Mouse (Mus musculus): ENCODE results near the gene Slco1a5. TPM values are rescaled to one million over a fixed set of nuclear protein-coding genes. Genes with fewer than 3 reads are reported as not detected.
"Not testable (repeated sequence)": the region's sequence is repeated elsewhere in the genome, so short reads cannot be mapped to it uniquely, and the experiment has no call there.

Slco1a5 gene
- polyA plus RNA-seq, 1 experiment from 2014 or later, result 0.08 TPM

GRCm38 (mm10) chr6:142317106-142317505, 5.7 kb downstream of the Slco1a5 start:
- Histone ChIP-seq H3K9ac (ENCODE audit: low read length) (no peak overlapping the region), H3K4me2 (ENCODE audit: low read depth, low read length) (no peak overlapping the region), H3K27me3 (ENCODE audit: control insufficient read depth, insufficient read depth, low read length) (no peaks in the 10 kb centered on the region), H3K9me3 (replicated peaks; ENCODE audit: control insufficient read depth, low read length) (no peaks in the 10 kb centered on the region), H3K4me3 (ENCODE audit: low read length) (no peak overlapping the region), H3K27ac (ENCODE audit: low read length) (no peak overlapping the region), H3K36me3 (ENCODE audit: control insufficient read depth, insufficient read depth) (no peaks in the 10 kb centered on the region), H3K4me1 (ENCODE audit: control insufficient read depth, insufficient read depth, low read length) (no peaks in the 10 kb centered on the region)
- ATAC-seq (replicated peaks; ENCODE audit: extremely low read depth, insufficient read depth, low FRiP score), result no peak

GRCm38 (mm10) chr6:142314285-142314684, 8.5 kb downstream of the Slco1a5 start:
- no peaks in the 10 kb centered on the region for H3K36me3 ChIP-seq (ENCODE audit: control insufficient read depth, insufficient read depth)
- H3K27ac ChIP-seq (ENCODE audit: low read length), result no peak overlapping the region
- H3K4me1 ChIP-seq (ENCODE audit: control insufficient read depth, insufficient read depth, low read length), result no peaks in the 10 kb centered on the region
- no peak overlapping the region for H3K9ac ChIP-seq (ENCODE audit: low read length)
- no peak for ATAC-seq (replicated peaks; ENCODE audit: extremely low read depth, insufficient read depth, low FRiP score)
- H3K9me3 ChIP-seq (replicated peaks; ENCODE audit: control insufficient read depth, low read length), result peaks cover 4% of the 10 kb centered on the region
- H3K4me3 ChIP-seq (ENCODE audit: low read length), result no peak overlapping the region
- no peak overlapping the region for H3K4me2 ChIP-seq (ENCODE audit: low read depth, low read length)
- no peaks in the 10 kb centered on the region for H3K27me3 ChIP-seq (ENCODE audit: control insufficient read depth, insufficient read depth, low read length)
- WGBS, result 70% methylated on average over 5 of the region's 5 CpGs

GRCm38 (mm10) chr6:142305076-142305475, 17.7 kb downstream of the Slco1a5 start:
- no peak overlapping the region for H3K27ac ChIP-seq (ENCODE audit: low read length)
- H3K9me3 ChIP-seq (replicated peaks; ENCODE audit: control insufficient read depth, low read length), result peaks cover 7% of the 10 kb centered on the region
- no peaks in the 10 kb centered on the region for H3K27me3 ChIP-seq (ENCODE audit: control insufficient read depth, insufficient read depth, low read length)
- H3K36me3 ChIP-seq (ENCODE audit: control insufficient read depth, insufficient read depth), result no peaks in the 10 kb centered on the region
- H3K4me2 ChIP-seq (ENCODE audit: low read depth, low read length), result no peak overlapping the region
- no peak for ATAC-seq (replicated peaks; ENCODE audit: extremely low read depth, insufficient read depth, low FRiP score)
- no peak overlapping the region for H3K4me3 ChIP-seq (ENCODE audit: low read length)
- H3K9ac ChIP-seq (ENCODE audit: low read length), result no peak overlapping the region
- H3K4me1 ChIP-seq (ENCODE audit: control insufficient read depth, insufficient read depth, low read length), result no peaks in the 10 kb centered on the region

GRCm38 (mm10) chr6:142298098-142298497, 24.7 kb downstream of the Slco1a5 start, which contains the start of gene Iapp:
Gene Iapp, plus strand, starts transcription at chr6:142298423.
- no peaks in the 10 kb centered on the region for H3K36me3 ChIP-seq (ENCODE audit: control insufficient read depth, insufficient read depth)
- H3K4me1 ChIP-seq (ENCODE audit: control insufficient read depth, insufficient read depth, low read length), result no peaks in the 10 kb centered on the region
- no peak for ATAC-seq (replicated peaks; ENCODE audit: extremely low read depth, insufficient read depth, low FRiP score)

GRCm38 (mm10) chr6:142289413-142290118, 33.2 kb downstream of the Slco1a5 start:
- no peak for ATAC-seq (replicated peaks; ENCODE audit: extremely low read depth, insufficient read depth, low FRiP score)

More at GRCm38 (mm10) chr6:142298098-142298497, 24.7 kb downstream of the Slco1a5 start, which contains the start of gene Iapp:
- Histone ChIP-seq H3K4me2 (ENCODE audit: low read depth, low read length) (no peak within 1 kb of the TSS), H3K4me3 (ENCODE audit: low read length) (no peak within 1 kb of the TSS), H3K9ac (ENCODE audit: low read length) (no peak within 1 kb of the TSS), H3K27ac (ENCODE audit: low read length) (no peak within 1 kb of the TSS), H3K27me3 (ENCODE audit: control insufficient read depth, insufficient read depth, low read length) (no peaks in the 10 kb centered on the region), H3K9me3 (replicated peaks; ENCODE audit: control insufficient read depth, low read length) (no peaks in the 10 kb centered on the region)
- WGBS, result 62% methylated on average over 4 of the region's 4 CpGs

GRCm38 (mm10) chr6:142275721-142276442, 46.9 kb downstream of the Slco1a5 start:
- Histone ChIP-seq H3K27ac (ENCODE audit: low read length) (no peak overlapping the region), H3K9ac (ENCODE audit: low read length) (no peak overlapping the region), H3K27me3 (ENCODE audit: control insufficient read depth, insufficient read depth, low read length) (no peaks in the 10 kb centered on the region), H3K9me3 (replicated peaks; ENCODE audit: control insufficient read depth, low read length) (no peaks in the 10 kb centered on the region), H3K4me1 (ENCODE audit: control insufficient read depth, insufficient read depth, low read length) (no peaks in the 10 kb centered on the region), H3K4me3 (ENCODE audit: low read length) (no peak overlapping the region), H3K4me2 (ENCODE audit: low read depth, low read length) (no peak overlapping the region), H3K36me3 (ENCODE audit: control insufficient read depth, insufficient read depth) (no peaks in the 10 kb centered on the region)
- 25% methylated on average over 4 of the region's 4 CpGs for WGBS
- no peak for ATAC-seq (replicated peaks; ENCODE audit: extremely low read depth, insufficient read depth, low FRiP score)

More at GRCm38 (mm10) chr6:142289413-142290118, 33.2 kb downstream of the Slco1a5 start:
- Histone ChIP-seq H3K27ac (ENCODE audit: low read length) (no peak overlapping the region), H3K4me3 (ENCODE audit: low read length) (no peak overlapping the region), H3K9me3 (replicated peaks; ENCODE audit: control insufficient read depth, low read length) (no peaks in the 10 kb centered on the region), H3K4me1 (ENCODE audit: control insufficient read depth, insufficient read depth, low read length) (no peaks in the 10 kb centered on the region), H3K4me2 (ENCODE audit: low read depth, low read length) (no peak overlapping the region), H3K9ac (ENCODE audit: low read length) (no peak overlapping the region), H3K27me3 (ENCODE audit: control insufficient read depth, insufficient read depth, low read length) (no peaks in the 10 kb centered on the region), H3K36me3 (ENCODE audit: control insufficient read depth, insufficient read depth) (no peaks in the 10 kb centered on the region)
- WGBS, result 74% methylated on average over 12 of the region's 12 CpGs

- H3K27me3 ChIP-seq (ENCODE audit: control insufficient read depth, insufficient read depth, low read length); H3K9ac ChIP-seq (ENCODE audit: low read length); ATAC-seq (replicated peaks; ENCODE audit: extremely low read depth, insufficient read depth, low FRiP score); H3K4me1 ChIP-seq (ENCODE audit: control insufficient read depth, insufficient read depth, low read length); H3K27ac ChIP-seq (ENCODE audit: low read length); H3K36me3 ChIP-seq (ENCODE audit: control insufficient read depth, insufficient read depth); H3K9me3 ChIP-seq (replicated peaks; ENCODE audit: control insufficient read depth, low read length); H3K4me3 ChIP-seq (ENCODE audit: low read length); H3K4me2 ChIP-seq (ENCODE audit: low read depth, low read length): not testable (repeated sequence)
- 94% methylated on average over 1 of the region's 1 CpGs for WGBS
Observed at GRCm38 (mm10) chr6:142250738-142251307, 72.0 kb downstream of the Slco1a5 start.

DNA sequence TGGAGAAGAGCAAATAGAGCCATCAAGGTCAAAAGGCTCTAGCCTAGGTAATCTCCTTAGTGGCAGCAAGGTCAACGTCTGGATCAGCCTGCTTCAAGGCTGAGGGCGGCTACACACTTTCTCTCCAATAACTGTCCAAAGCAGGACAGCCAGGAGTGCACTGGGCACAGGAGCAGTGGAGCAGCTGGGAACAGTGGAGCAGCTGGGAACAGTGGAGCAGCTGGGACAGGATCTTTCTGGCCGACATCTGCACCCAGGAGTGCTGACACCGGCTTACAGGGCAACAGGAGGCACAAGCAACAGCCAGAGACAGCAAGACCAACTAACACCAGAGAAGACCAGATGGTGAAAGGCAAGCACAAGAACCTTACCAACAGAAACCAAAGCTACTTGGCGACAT, 77.7 kb downstream of the Slco1a5 start:
- H3K9ac ChIP-seq (ENCODE audit: low read length), result no peak overlapping the region
- no peak overlapping the region for H3K4me3 ChIP-seq (ENCODE audit: low read length)
- 72% methylated on average over 5 of the region's 5 CpGs for WGBS
- no peak for ATAC-seq (replicated peaks; ENCODE audit: extremely low read depth, insufficient read depth, low FRiP score)
- no peak overlapping the region for H3K4me2 ChIP-seq (ENCODE audit: low read depth, low read length)
- H3K27ac ChIP-seq (ENCODE audit: low read length), result no peak overlapping the region
- no peaks in the 10 kb centered on the region for H3K9me3 ChIP-seq (replicated peaks; ENCODE audit: control insufficient read depth, low read length)
- no peaks in the 10 kb centered on the region for H3K27me3 ChIP-seq (ENCODE audit: control insufficient read depth, insufficient read depth, low read length)
- H3K36me3 ChIP-seq (ENCODE audit: control insufficient read depth, insufficient read depth), result no peaks in the 10 kb centered on the region
- no peaks in the 10 kb centered on the region for H3K4me1 ChIP-seq (ENCODE audit: control insufficient read depth, insufficient read depth, low read length)

DNA sequence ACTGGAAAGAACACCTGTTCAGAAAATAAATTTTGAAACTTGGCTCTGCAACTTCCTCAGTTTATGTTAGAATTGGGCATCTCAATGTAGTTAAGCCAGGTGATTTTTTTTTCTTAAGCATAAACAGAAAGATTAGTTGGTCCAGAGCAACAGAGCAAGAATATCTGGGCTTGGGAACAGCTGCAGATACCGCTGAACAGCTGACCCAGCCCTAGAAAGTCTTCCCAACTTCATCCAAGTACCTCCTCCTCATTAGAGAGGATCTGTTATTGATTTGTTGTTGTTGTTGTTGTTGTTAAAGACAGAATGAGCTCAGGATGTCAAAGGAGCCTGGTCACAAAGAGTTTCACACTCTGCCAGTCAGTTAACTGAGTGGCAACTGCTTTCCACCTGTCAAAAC, 83.3 kb downstream of the Slco1a5 start:
- Histone ChIP-seq H3K9ac (ENCODE audit: low read length) (no peak overlapping the region), H3K9me3 (replicated peaks; ENCODE audit: control insufficient read depth, low read length) (no peaks in the 10 kb centered on the region), H3K36me3 (ENCODE audit: control insufficient read depth, insufficient read depth) (no peaks in the 10 kb centered on the region), H3K4me3 (ENCODE audit: low read length) (no peak overlapping the region), H3K4me1 (ENCODE audit: control insufficient read depth, insufficient read depth, low read length) (no peaks in the 10 kb centered on the region), H3K27ac (ENCODE audit: low read length) (no peak overlapping the region), H3K4me2 (ENCODE audit: low read depth, low read length) (no peak overlapping the region), H3K27me3 (ENCODE audit: control insufficient read depth, insufficient read depth, low read length) (no peaks in the 10 kb centered on the region)
- WGBS, result 66% methylated on average over 1 of the region's 1 CpGs
- no peak for ATAC-seq (replicated peaks; ENCODE audit: extremely low read depth, insufficient read depth, low FRiP score)

Data from heart, embryonic 16.5 days (tissue).